Mouse (Mus musculus) small intestine, adult 2 months (tissue): ENCODE results near the gene Pnpla1. TPM values are rescaled to one million over a fixed set of nuclear protein-coding genes. Genes with fewer than 3 reads are reported as not detected.

Experiments
- H3K27ac ChIP-seq: fragments of 200-500 bp; 2 replicates; pipeline ENCODE4 v1.5.1; 2012; ENCODE audit warnings: low read depth, low read length, control low read depth, inconsistent platforms; ENCODE audit not compliant: insufficient read depth
- H3K27me3 ChIP-seq: fragments of 200-500 bp; 2 replicates; pipeline ENCODE4 v1.6.1; 2012; ENCODE audit warnings: mild to moderate bottlenecking, moderate library complexity, low read length, inconsistent platforms; ENCODE audit not compliant: control insufficient read depth, insufficient read depth
- H3K36me3 ChIP-seq: fragments of 200-500 bp; 2 replicates; pipeline ENCODE4 v1.6.1; 2012; ENCODE audit warnings: mild to moderate bottlenecking, low read length, control low read depth, inconsistent platforms; ENCODE audit not compliant: control insufficient read depth, insufficient read depth
- H3K4me1 ChIP-seq: fragments of 200-500 bp; 2 replicates; pipeline ENCODE4 v1.6.1; 2012; ENCODE audit warnings: low read length, inconsistent platforms, mixed read lengths; ENCODE audit not compliant: control insufficient read depth, insufficient read depth, insufficient read length
- H3K4me3 ChIP-seq: fragments of 200-500 bp; 2 replicates; pipeline ENCODE4 v1.5.1; 2012; ENCODE audit warnings: low read depth, mild to moderate bottlenecking, control low read depth, inconsistent platforms, low read length, moderate library complexity
- CTCF ChIP-seq: fragments of 200-500 bp; IDR thresholded peaks from 2 replicates; pipeline ENCODE4 v1.5.1; 2012; ENCODE audit warnings: low read depth, mild to moderate bottlenecking, control low read depth, inconsistent platforms, low read length, moderate library complexity, mixed read lengths; ENCODE audit not compliant: insufficient replicate concordance, insufficient read length; ENCODE audit errors: extremely low read depth
- POLR2A ChIP-seq: fragments of 200-500 bp; IDR thresholded peaks from 2 replicates; pipeline ENCODE4 v1.6.1; 2012; ENCODE audit warnings: low read depth, mild to moderate bottlenecking, control low read depth, inconsistent platforms, low read length, moderate library complexity
- WGBS: fragments of 180-500 bp; shearing (Covaris S2); methylation state at CpG from one replicate; pipeline ENCODE4 v1.1.7; 2018; 5-methylcytosine and 5-hydroxymethylcytosine counted together
- polyA plus RNA-seq: library from polyadenylated mRNA; depleted of rRNA; stranded (reverse); fragments of >200 nt; gene quantifications from 2 replicates; pipeline ENCODE4 v1.2.3, GENCODE M21; 2012

The Pnpla1 gene
- polyA plus RNA-seq, 1 experiment: 0.77 TPM

- H3K4me1 ChIP-seq: peaks cover 43% of the 10 kb centered on the region
- 31% methylated on average over 25 of the region's 25 CpGs for WGBS
- peaks cover 47% of the 10 kb centered on the region for H3K36me3 ChIP-seq
- H3K27me3 ChIP-seq: no peaks in the 10 kb centered on the region
- no peak for TF ChIP-seq CTCF
- peak; percentile 47; the same call in 1 of the 2 replicates for TF ChIP-seq POLR2A
- H3K4me3 ChIP-seq: peak overlapping the region; percentile 66
- H3K27ac ChIP-seq: peak overlapping the region; percentile 99
These were observed 41.1 kb upstream of the Pnpla1 start for GRCm38 (mm10) chr17:28816875-28817811.

- no peak overlapping the region for H3K27ac ChIP-seq
- no peaks in the 10 kb centered on the region for H3K27me3 ChIP-seq
- peaks cover 64% of the 10 kb centered on the region for H3K36me3 ChIP-seq
- no peak overlapping the region for H3K4me3 ChIP-seq
- H3K4me1 ChIP-seq: peaks cover 61% of the 10 kb centered on the region
- 89% methylated on average over 2 of the region's 2 CpGs for WGBS
- TF ChIP-seq CTCF (no peak), POLR2A (no peak)
These were observed 38.0 kb upstream of the Pnpla1 start for GRCm38 (mm10) chr17:28820189-28820588.

GRCm38 (mm10) chr17:28823004-28823745 lies 35.0 kb upstream of the Pnpla1 start:
- TF ChIP-seq CTCF (no peak), POLR2A (no peak)
- Histone ChIP-seq H3K27me3 (no peaks in the 10 kb centered on the region), H3K4me3 (no peak overlapping the region), H3K4me1 (peaks cover 61% of the 10 kb centered on the region), H3K27ac (0 out of 2 replicates have a peak overlapping the region, but pooled peaks have one; percentile 3), H3K36me3 (peaks cover 77% of the 10 kb centered on the region)
- 87% methylated on average over 13 of the region's 13 CpGs for WGBS

- Histone ChIP-seq H3K4me3 (no peak overlapping the region), H3K36me3 (peaks cover 80% of the 10 kb centered on the region), H3K27ac (no peak overlapping the region), H3K4me1 (peaks cover 55% of the 10 kb centered on the region), H3K27me3 (no peaks in the 10 kb centered on the region)
- WGBS: 85% methylated on average over 11 of the region's 11 CpGs
- no peak for TF ChIP-seq CTCF
These were observed 34.5 kb upstream of the Pnpla1 start for GRCm38 (mm10) chr17:28823749-28824148.

GRCm38 (mm10) chr17:28824896-28825295 lies 33.3 kb upstream of the Pnpla1 start:
- Histone ChIP-seq H3K4me1 (peaks cover 51% of the 10 kb centered on the region), H3K27me3 (no peaks in the 10 kb centered on the region), H3K36me3 (peaks cover 79% of the 10 kb centered on the region), H3K27ac (peak overlapping the region; percentile 86), H3K4me3 (no peak overlapping the region)
- WGBS: 56% methylated on average over 6 of the region's 6 CpGs
- TF ChIP-seq CTCF (no peak), POLR2A (no peak)

- H3K4me3 ChIP-seq: no peak overlapping the region
- TF ChIP-seq POLR2A: no peak
- TF ChIP-seq CTCF: no peak
- H3K27ac ChIP-seq: peak overlapping the region; percentile 86
- H3K27me3 ChIP-seq: no peaks in the 10 kb centered on the region
- H3K36me3 ChIP-seq: peaks cover 79% of the 10 kb centered on the region
- WGBS: 34% methylated on average over 6 of the region's 6 CpGs
- peaks cover 51% of the 10 kb centered on the region for H3K4me1 ChIP-seq
These were observed 32.7 kb upstream of the Pnpla1 start for GRCm38 (mm10) chr17:28825359-28826041.
